Mouse (Mus musculus) bone marrow macrophage, adult 2 months (primary cell): ENCODE measurements around the gene Cd47. TPM values are rescaled to one million over a fixed set of nuclear protein-coding genes. Genes with fewer than 3 reads are reported as not detected.
"Not testable (repeated sequence)": the region's sequence is repeated elsewhere in the genome, so short reads cannot be mapped to it uniquely, and the experiment has no call there.

Source experiments
- H3K27ac ChIP-seq: 2 replicates; pipeline ENCODE4 v1.5.1; 2012; ENCODE audit warnings: low read depth, low read length; ENCODE audit not compliant: insufficient read depth
- H3K4me1 ChIP-seq: 2 replicates; pipeline ENCODE4 v1.6.1; 2012; ENCODE audit warnings: low read length; ENCODE audit not compliant: control insufficient read depth, insufficient read depth
- H3K4me3 ChIP-seq: 2 replicates; pipeline ENCODE4 v1.5.1; 2012; ENCODE audit warnings: mild to moderate bottlenecking, low read length, moderate library complexity; ENCODE audit not compliant: insufficient read depth
- CTCF ChIP-seq: IDR thresholded peaks from 2 replicates; pipeline ENCODE4 v1.5.1; 2012; ENCODE audit warnings: low read depth, mild to moderate bottlenecking, low read length, moderate library complexity
- POLR2A ChIP-seq: IDR thresholded peaks from 2 replicates; pipeline ENCODE4 v1.6.1; 2012; ENCODE audit warnings: mild to moderate bottlenecking, low read depth, low read length, borderline replicate concordance
- polyA plus RNA-seq: library from polyadenylated mRNA; stranded (reverse); fragments of >200 nt; gene quantifications from 2 replicates; pipeline ENCODE4 v1.2.4, GENCODE M21; 2012; ENCODE audit not compliant: missing spikeins, insufficient read depth, insufficient read length

Gene Cd47
- polyA plus RNA-seq, 1 experiment = 310 TPM

DNA sequence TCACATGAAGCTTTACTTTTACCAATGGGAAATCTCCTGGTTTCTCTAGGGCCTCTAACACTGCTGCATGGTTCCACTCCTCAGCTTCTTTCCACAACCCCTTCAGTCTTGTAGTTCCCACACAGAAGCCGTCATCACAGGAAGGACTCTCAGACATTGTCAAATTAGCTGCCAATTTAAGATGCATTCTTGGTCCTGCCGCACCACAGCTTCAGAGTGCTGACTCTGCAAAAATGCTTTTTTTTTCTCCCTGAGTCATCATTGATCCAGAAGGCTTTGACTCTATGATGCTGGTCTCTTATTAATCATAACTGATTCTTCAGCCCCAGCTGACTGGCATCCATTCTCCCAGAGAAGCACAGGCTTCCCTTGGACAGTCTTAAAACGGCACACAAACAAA is 19.2 kb downstream of the Cd47 start:
- Histone ChIP-seq H3K4me3 (no peak overlapping the region), H3K27ac (no peak overlapping the region), H3K4me1 (peaks cover 9% of the 10 kb centered on the region; the same call in 1 of the 2 replicates)
- no peak for TF ChIP-seq CTCF
- no peak for TF ChIP-seq POLR2A

GRCm38 (mm10) chr16:49830911-49831310 is 30.6 kb downstream of the Cd47 start:
- not testable (repeated sequence) for H3K4me3 ChIP-seq, H3K4me1 ChIP-seq, H3K27ac ChIP-seq

DNA sequence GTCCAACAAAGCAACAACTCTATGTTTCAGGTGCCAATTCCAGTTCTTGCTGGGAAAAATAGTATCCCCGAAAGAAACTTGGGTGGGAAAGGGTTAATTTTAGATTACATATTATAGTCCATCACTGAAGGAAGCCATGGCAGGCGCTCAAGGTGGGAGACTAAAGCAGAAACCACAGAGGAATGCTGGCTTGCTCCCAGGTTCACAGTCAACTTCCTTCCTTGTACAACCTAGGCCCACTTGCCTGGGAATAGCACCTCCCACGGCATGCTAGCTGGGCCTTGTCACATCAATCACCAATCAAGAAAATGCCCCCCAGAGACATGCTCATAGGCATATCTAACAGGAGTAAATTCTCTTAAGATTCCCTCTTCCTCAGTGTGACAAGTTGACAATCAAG is 32.0 kb downstream of the Cd47 start:
- no peak overlapping the region for H3K27ac ChIP-seq

GRCm38 (mm10) chr16:49834130-49834693 is 33.9 kb downstream of the Cd47 start:
- no peak overlapping the region for H3K27ac ChIP-seq
- no peak overlapping the region for H3K4me3 ChIP-seq
- TF ChIP-seq CTCF = no peak
- no peak for TF ChIP-seq POLR2A
- H3K4me1 ChIP-seq = peaks cover 2% of the 10 kb centered on the region; the same call in 1 of the 2 replicates

More for the DNA sequence above, 32.0 kb downstream of the Cd47 start:
- no peaks in the 10 kb centered on the region for H3K4me1 ChIP-seq
- no peak overlapping the region for H3K4me3 ChIP-seq
- no peak for TF ChIP-seq POLR2A
- TF ChIP-seq CTCF = no peak

DNA sequence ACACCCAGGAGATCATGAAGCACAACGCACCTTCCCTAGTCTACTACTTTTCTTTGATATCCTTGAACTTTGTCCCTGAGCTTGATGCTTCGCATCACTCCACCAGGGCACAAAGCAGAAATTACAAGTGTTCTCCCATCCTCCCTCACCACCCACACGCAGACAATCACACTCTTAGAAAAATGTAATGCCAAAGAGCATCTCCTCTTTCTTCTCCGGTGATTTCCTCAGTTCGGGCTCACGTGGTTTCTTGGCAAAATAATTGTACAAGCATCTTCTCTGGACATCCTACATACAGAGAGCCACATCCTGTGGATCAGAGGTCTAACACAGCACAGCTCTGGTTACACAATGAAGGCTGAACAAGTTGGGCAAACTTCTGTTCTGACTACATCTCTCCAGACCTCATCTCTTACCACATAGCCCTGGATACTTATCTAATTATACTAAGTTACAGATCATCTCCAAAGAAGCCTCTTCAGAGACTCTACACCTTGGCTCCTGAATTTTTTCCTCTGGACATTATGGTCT is 36.4 kb downstream of the Cd47 start:
- Histone ChIP-seq H3K4me1 (peaks cover 8% of the 10 kb centered on the region), H3K27ac (no peak overlapping the region), H3K4me3 (no peak overlapping the region)
- TF ChIP-seq POLR2A (no peak), CTCF (no peak)

- H3K4me1 ChIP-seq = peaks cover 9% of the 10 kb centered on the region
- H3K27ac ChIP-seq = peak overlapping the region; percentile 95
- no peak overlapping the region for H3K4me3 ChIP-seq
- no peak for TF ChIP-seq POLR2A
- no peak for TF ChIP-seq CTCF
Measured at GRCm38 (mm10) chr16:49838923-49839322, 38.6 kb downstream of the Cd47 start.

DNA sequence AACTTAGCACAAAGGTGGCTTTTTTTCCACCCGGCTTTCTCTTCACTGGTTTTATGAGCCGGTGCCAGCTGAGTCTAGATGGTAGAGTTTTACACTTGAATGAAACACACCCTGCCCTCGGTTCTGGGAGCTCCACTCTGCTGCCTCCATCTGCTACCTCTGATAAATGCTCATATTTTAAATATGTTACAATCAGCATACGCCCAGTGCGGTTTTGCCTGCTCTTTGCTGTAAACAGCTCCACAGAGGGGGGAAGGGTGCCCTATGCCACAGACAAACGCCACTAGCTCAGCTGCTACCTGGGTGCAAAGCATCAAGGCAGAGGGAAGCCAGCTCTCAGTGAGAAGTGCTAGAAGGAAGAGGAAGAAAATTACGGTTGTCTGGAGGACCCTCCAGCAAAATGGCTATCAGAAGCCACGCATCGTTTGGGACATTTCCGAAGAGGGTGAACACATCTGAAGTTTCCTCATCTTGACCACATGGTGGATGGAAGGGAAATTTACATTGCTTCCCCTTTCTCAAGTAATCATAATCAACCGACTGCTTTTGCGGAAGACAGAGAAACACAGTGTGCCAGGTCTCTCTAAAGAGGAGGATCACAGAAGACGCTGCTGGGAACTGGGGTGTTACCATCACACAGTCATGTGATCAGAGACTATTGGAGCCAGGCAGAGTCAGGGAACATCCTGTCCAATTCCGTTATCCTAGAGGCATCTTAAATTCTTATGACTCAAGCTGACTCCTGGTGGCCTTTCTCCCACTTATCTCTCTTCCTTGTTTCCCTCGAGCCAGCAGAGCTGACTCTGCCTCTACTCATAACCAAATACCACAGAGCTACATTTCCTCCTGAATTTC is 39.6 kb downstream of the Cd47 start:
- Histone ChIP-seq H3K4me1 (peaks cover 13% of the 10 kb centered on the region), H3K27ac (peak overlapping the region; percentile 95), H3K4me3 (peak overlapping the region; percentile 51)
- TF ChIP-seq CTCF (no peak), POLR2A (no peak)

DNA sequence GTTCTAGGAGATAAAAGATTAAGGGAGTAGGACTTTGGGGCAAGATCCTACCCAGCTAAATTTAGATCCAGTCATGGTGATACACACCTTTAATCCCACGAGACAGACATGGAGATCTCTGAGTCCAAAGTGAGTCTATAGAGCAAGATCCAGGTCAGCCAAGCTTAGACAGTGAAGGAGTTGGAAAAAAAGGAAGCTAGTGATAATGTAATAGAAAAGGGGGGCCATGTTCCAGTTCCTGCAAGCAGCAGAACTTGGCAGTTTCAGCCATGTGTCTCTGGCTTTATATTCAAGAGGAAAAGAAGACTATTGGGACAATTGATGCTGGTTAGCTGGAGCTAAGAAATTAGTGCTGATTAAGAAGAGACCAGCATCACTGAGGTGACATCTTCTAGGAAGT is 43.4 kb downstream of the Cd47 start:
- no peak overlapping the region for H3K4me3 ChIP-seq
- no peak overlapping the region for H3K27ac ChIP-seq
- H3K4me1 ChIP-seq = peaks cover 13% of the 10 kb centered on the region
- TF ChIP-seq CTCF (no peak), POLR2A (no peak)

DNA sequence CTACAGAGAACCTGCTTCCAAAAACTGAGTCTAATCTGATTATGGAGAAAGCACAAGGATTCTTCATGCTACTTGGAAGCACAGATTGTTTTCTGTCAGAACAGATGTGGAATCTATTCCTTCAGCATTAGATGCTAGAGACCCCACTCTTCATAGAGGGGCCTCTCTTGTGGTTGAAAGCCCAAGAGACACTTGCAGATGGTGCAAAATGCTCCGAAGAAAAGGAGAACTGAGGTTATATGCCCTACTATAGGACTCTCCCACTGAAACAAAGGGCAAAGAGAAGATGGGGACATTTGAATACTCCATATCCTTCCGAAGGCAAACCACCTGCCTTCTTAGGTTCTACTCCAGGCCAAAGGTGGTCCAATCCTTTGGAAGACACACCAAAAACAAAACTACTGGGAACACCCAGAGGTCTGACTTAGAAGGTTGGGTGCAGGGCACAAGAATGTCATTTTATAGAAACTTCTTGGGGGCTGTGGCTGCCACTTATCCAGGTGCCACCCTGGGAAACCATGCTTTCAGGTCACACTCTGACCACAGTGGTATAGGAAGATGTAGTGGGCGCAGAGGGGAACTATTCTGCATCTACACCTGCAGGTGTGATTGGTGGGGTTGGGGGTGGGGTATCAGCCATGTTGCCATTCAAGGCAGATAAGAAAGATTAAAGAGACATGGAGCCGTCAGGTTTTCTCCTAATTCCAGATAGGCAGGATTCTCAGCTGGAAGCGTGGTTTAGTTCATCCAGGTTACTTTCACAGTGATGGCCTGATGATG is 47.1 kb downstream of the Cd47 start:
- TF ChIP-seq POLR2A (no peak), CTCF (no peak)
- H3K4me1 ChIP-seq = peaks cover 10% of the 10 kb centered on the region
- H3K4me3 ChIP-seq = no peak overlapping the region
- H3K27ac ChIP-seq = no peak overlapping the region
